Mouse (Mus musculus) stomach, postnatal 0 days (tissue): Measurements from ENCODE around the gene Fstl1. TPM values are rescaled to one million over a fixed set of nuclear protein-coding genes. Genes with fewer than 3 reads are reported as not detected.
A peak's percentile ranks its signal among the peaks of the same experiment; 100 is the strongest.

ENCODE experiments used
- ATAC-seq: fragments of 200-750 bp; cut with Nextera tagmentation; 2 replicates; pipeline ENCODE4 v1.8.0; 2017; ENCODE audit not compliant: low FRiP score, low TSS enrichment
- DNase-seq: peaks from one replicate; pipeline ENCODE4 v3.0.0-alpha.2; 2016; ENCODE audit warnings: low spot score
- H3K27ac ChIP-seq: fragments of 300-500 bp; sonication (generic); replicated peaks from 2 replicates; pipeline ENCODE4 v1.5.1; 2014; ENCODE audit warnings: mild to moderate bottlenecking, control low read depth
- H3K27me3 ChIP-seq: fragments of 300-500 bp; sonication (generic); 2 replicates; pipeline ENCODE4 v1.6.1; 2014; ENCODE audit warnings: low read length; ENCODE audit not compliant: control insufficient read depth, insufficient read depth
- H3K36me3 ChIP-seq: fragments of 300-500 bp; sonication (generic); 2 replicates; pipeline ENCODE4 v1.6.1; 2014; ENCODE audit warnings: low read length, mixed read lengths; ENCODE audit not compliant: control insufficient read depth, insufficient read depth
- H3K4me1 ChIP-seq: fragments of 300-500 bp; sonication (generic); replicated peaks from 2 replicates; pipeline ENCODE4 v1.6.1; 2014; ENCODE audit warnings: antibody characterized with exemption; ENCODE audit not compliant: control insufficient read depth, insufficient read depth
- H3K4me2 ChIP-seq: fragments of 300-500 bp; sonication (generic); replicated peaks from 2 replicates; pipeline ENCODE4 v1.6.1; 2014; ENCODE audit warnings: low read depth, mild to moderate bottlenecking, control low read depth, moderate library complexity
- H3K4me3 ChIP-seq: fragments of 300-500 bp; sonication (generic); 2 replicates; pipeline ENCODE4 v1.5.1; 2014; ENCODE audit warnings: low read depth, low read length, control low read depth
- H3K9ac ChIP-seq: fragments of 300-500 bp; sonication (generic); 2 replicates; pipeline ENCODE4 v1.6.1; 2014; ENCODE audit warnings: mild to moderate bottlenecking, low read length, control low read depth, mixed read lengths
- H3K9me3 ChIP-seq: fragments of 300-500 bp; sonication (generic); 2 replicates; pipeline ENCODE4 v1.6.1; 2016; ENCODE audit warnings: low read length; ENCODE audit not compliant: control insufficient read depth
- CTCF ChIP-seq: IDR thresholded peaks from 2 replicates; pipeline ENCODE4 v1.5.1; 2016; ENCODE audit warnings: antibody characterized with exemption, low read depth, mild to moderate bottlenecking, moderate library complexity
- EP300 ChIP-seq: optimal IDR thresholded peaks from 2 replicates; pipeline ENCODE3; 2016; ENCODE audit warnings: antibody characterized with exemption
- WGBS: fragments of 180-500 bp; shearing (Covaris S2); extraction: QIAGEN DNeasy Blood & Tissue Kit; methylation state at CpG from one replicate; pipeline ENCODE4 v1.1.7; 2014; 5-methylcytosine and 5-hydroxymethylcytosine counted together
- polyA plus RNA-seq: library from polyadenylated mRNA; unstranded; fragments of >200 nt; fragmentation: Nextera tagmentation; extraction: Ambion mirVana; gene quantifications from 2 replicates; pipeline ENCODE4 v1.2.1, GENCODE M21; 2015

Gene Fstl1
- polyA plus RNA-seq, 1 experiment from 2014 or later = 254 TPM

DNA sequence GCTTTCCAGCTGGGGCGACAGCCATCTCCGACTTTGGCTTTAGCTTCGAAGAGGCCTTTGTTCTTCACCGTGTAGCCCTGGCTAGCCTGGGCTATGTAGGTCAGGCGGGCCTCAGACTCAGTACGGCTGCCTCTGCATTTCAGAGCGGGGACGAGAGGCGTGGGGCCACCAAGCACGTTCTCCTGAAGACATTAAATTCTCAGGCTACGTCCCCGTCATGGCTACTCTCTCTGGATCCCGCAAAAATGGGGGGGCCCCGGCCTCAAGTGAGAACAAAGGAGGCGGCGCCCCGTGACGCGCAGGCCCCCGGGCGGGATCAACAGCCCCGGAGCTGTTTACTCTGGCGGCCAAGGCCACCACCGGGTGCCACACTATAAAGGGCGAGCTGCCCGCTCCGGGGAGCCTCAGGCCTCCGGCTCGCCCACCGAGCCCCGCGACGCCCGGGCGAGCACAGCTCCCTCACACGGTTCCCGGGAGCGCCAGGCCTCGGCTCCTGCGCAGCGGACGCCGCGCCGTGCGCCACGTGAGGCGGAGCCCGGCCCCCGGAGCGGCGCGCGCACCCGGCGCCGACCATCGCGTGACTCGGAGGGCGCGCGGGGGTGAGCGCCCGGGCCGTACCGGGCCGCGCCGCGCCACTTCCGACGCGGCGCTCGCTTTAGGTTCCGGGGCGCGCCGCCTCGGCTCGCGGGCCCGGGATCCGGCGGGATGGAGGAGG is 91.3 kb downstream of the Fstl1 start, which contains the start of gene Lrrc58:
TSS of gene Lrrc58 (plus strand) at position 599 of the 715 bp plus-strand sequence.
- DNase-seq = peak; percentile 86
- Histone ChIP-seq H3K27me3 (no peaks in the 10 kb centered on the region), H3K4me1 (peaks cover 7% of the 10 kb centered on the region; the same call in 1 of the 2 replicates), H3K4me2 (peak within 1 kb of the TSS; percentile 76), H3K36me3 (no peaks in the 10 kb centered on the region), H3K9me3 (no peaks in the 10 kb centered on the region), H3K27ac (peak within 1 kb of the TSS; percentile 99), H3K4me3 (peak within 1 kb of the TSS; percentile 94), H3K9ac (peak within 1 kb of the TSS; percentile 96)
- peak; percentile 93 for ATAC-seq
- WGBS = under 1% methylated on average over 70 of the region's 86 CpGs
- TF ChIP-seq CTCF (peak; percentile 24; the same call in 1 of the 2 replicates), EP300 (no peak)

GRCm38 (mm10) chr16:37868506-37869469 is 92.1 kb downstream of the Fstl1 start:
- peaks cover 7% of the 10 kb centered on the region; the same call in 1 of the 2 replicates for H3K4me1 ChIP-seq
- H3K9me3 ChIP-seq = no peaks in the 10 kb centered on the region
- peak overlapping the region; percentile 76 for H3K4me2 ChIP-seq
- no peaks in the 10 kb centered on the region for H3K27me3 ChIP-seq
- no peaks in the 10 kb centered on the region for H3K36me3 ChIP-seq
- peak overlapping the region; percentile 94 for H3K4me3 ChIP-seq
- peak overlapping the region; percentile 96 for H3K9ac ChIP-seq
- TF ChIP-seq EP300 (no peak), CTCF (no peak; the same call in 1 of the 2 replicates)
- ATAC-seq (peak; percentile 79), DNase-seq (peak; percentile 75)
- under 1% methylated on average over 63 of the region's 87 CpGs for WGBS
- peak overlapping the region; percentile 99 for H3K27ac ChIP-seq

DNA sequence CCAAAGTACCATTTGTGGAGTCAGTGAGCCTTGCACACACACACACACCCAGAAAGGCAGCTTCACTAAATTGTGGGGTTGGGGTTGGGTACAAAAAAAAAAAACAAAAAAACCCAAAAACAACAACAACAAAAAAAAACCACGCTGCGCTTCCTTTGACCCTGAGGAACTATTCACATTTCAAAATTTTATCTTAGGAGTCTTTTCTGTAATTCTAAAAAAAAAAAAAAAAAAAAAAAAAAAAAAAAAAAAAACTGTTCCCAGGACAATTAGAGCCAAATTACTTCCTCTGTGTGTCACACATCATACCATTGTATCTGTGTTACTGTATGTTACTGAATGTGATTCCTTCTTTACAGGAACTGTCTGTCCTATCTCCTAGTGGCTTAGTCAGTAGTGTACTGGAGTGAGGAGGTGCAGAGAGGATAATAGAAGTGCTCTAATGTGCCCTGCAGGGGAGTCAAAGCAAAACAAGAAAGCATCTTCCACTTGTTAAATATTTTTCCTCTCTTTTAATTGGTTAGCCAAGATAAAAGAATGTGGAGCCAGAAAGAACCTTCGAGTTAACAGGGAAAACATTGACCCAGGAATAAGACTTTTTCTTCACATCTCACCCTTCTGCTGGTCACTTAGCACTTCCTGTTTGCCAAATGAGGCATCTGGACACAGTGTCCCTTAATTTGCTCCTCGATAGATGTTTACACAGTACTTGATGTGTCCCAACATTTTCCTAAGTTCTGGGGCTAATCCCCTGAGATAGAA is 93.0 kb downstream of the Fstl1 start:
- Histone ChIP-seq H3K27me3 (no peaks in the 10 kb centered on the region), H3K9me3 (no peaks in the 10 kb centered on the region), H3K4me1 (peaks cover 7% of the 10 kb centered on the region; the same call in 1 of the 2 replicates), H3K4me2 (peak overlapping the region; percentile 76), H3K9ac (peak overlapping the region; percentile 96), H3K36me3 (no peaks in the 10 kb centered on the region), H3K27ac (peak overlapping the region; percentile 99), H3K4me3 (peak overlapping the region; percentile 94)
- ATAC-seq = no peak
- WGBS = 9% methylated on average over 4 of the region's 4 CpGs
- no peak for DNase-seq
- TF ChIP-seq EP300 (no peak), CTCF (peak; percentile 10; the same call in 1 of the 2 replicates)

DNA sequence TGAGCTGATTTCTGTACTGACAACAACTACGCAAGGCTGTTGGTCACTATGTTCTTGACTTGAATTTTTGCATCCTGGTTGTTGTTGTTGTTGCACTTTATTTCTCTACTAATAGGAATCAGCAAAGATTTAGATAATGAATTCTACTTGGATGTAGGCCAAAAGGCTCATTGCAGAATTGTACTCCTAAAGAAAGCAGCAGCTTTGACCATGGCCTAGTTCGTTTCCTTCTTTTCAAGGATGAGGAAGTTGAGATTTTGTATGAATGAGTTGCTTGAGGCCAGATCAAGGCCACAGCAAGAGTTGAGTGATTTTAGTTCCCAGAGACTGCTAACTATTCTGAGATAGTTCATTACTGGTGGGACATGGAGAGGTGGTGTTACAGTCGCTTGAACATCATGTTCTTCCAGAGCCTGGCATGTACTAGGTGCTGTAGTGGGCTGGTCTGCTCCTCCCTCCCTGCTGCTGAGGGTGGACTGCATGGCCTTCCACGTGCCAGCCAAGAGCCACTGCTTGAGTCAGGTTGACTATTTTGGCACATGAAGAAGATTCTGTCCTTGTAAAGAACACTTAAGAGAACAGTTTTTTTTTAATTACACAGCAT is 94.5 kb downstream of the Fstl1 start:
- H3K4me3 ChIP-seq = no peak overlapping the region
- no peak for DNase-seq
- H3K36me3 ChIP-seq = no peaks in the 10 kb centered on the region
- no peaks in the 10 kb centered on the region for H3K9me3 ChIP-seq
- ATAC-seq = no peak
- no peaks in the 10 kb centered on the region for H3K27me3 ChIP-seq
- 0 out of 2 replicates have a peak overlapping the region, but pooled peaks have one; percentile 15 for H3K4me2 ChIP-seq
- peaks cover 7% of the 10 kb centered on the region; the same call in 1 of the 2 replicates for H3K4me1 ChIP-seq
- TF ChIP-seq CTCF (no peak), EP300 (no peak)
- no peak overlapping the region for H3K9ac ChIP-seq
- H3K27ac ChIP-seq = no peak overlapping the region
- whole genome bisulfite sequencing = 51% methylated on average over 4 of the region's 4 CpGs
